Mouse (Mus musculus): ENCODE results near the gene Mrpl20.

- TF ChIP-seq USF1 (IDR thresholded peaks at IDR 0.05; ENCODE audit: low read depth) (no peak), CTCF (IDR thresholded peaks at IDR 0.05; ENCODE audit: control insufficient read depth, insufficient read depth, insufficient read length) (no peak), MYOD1 (IDR thresholded peaks at IDR 0.05; ENCODE audit: control insufficient read depth, insufficient read length, low read depth) (no peak), MAX (IDR thresholded peaks at IDR 0.05) (no peak), CEBPB (IDR thresholded peaks at IDR 0.05; ENCODE audit: low read depth) (no peak)
Observed at GRCm38 (mm10) chr4:155829866-155830265, 27.2 kb downstream of the Mrpl20 start.

Data from C2C12 (cell line).